ENCODE assay signal across 9 mouse cellular contexts in the genomic region with DNA sequence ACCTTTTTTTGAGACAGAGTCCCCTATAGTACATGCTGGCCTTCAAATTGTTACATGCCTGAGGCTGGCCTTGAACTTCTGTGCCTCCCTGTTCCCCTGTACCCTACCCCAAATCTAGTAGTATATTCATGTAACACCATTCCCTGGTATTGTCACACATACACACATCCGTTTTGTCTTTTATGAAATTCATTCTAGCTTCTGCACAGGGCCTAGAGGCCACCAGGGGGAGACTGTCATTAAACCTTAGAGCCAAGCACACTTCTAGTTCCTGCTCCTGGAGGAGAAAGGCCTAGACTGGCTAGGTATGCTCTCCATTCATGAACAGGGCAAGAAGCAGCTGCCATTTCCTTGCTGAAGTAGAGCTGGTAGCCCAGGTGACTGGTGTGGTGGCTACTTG. TPM values are rescaled to one million over a fixed set of nuclear protein-coding genes. Genes with fewer than 3 reads are reported as not detected.
DNase-seq lines count a peak whose midpoint lies in the region; ATAC-seq and TF ChIP-seq lines count a peak whose summit lies in the region.
"Had no signal": no experiment of that assay in that cellular context is flagged by ENCODE, and none has a peak within 500 bp of the region (broad histone marks: within the 10 kb centered on the region; RNA-seq: fewer than 3 reads in every experiment).

No protein-coding gene starts in this region.

- no peak overlapping the region for H3K4me3 ChIP-seq in heart, adult 2 months
- no peak overlapping the region for H3K4me3 ChIP-seq in heart, embryonic 11.5 days (ENCODE audit: low read depth, low read length)
- no peak overlapping the region for H3K4me3 ChIP-seq in lung, postnatal 0 days (ENCODE audit: low read depth, low read length)
- H3K4me3 ChIP-seq in limb, embryonic 10.5 days, result no peak overlapping the region
- H3K4me3 ChIP-seq in intestine, embryonic 15.5 days (replicated peaks), result no peak overlapping the region
- H3K4me3 ChIP-seq: stomach, embryonic 15.5 days had no signal

- no peak overlapping the region for H3K4me2 ChIP-seq in heart, embryonic 11.5 days
- H3K4me2 ChIP-seq in lung, postnatal 0 days (replicated peaks; ENCODE audit: low read depth, low read length), result no peak overlapping the region
- no peak overlapping the region for H3K4me2 ChIP-seq in intestine, embryonic 15.5 days (replicated peaks)
- H3K4me2 ChIP-seq: stomach, embryonic 15.5 days had no signal

- H3K27me3 ChIP-seq in heart, adult 2 months (ENCODE audit: control insufficient read depth, insufficient read depth, low read length), result no peaks in the 10 kb centered on the region
- H3K27me3 ChIP-seq in heart, embryonic 11.5 days (ENCODE audit: control insufficient read depth, insufficient read depth, low read length), result no peaks in the 10 kb centered on the region
- no peaks in the 10 kb centered on the region for H3K27me3 ChIP-seq in lung, postnatal 0 days (replicated peaks; ENCODE audit: insufficient read depth, low read length)
- H3K27me3 ChIP-seq in limb, embryonic 10.5 days (ENCODE audit: low read depth, poor library complexity, severe bottlenecking), result no peaks in the 10 kb centered on the region
- no peaks in the 10 kb centered on the region for H3K27me3 ChIP-seq in intestine, embryonic 15.5 days (replicated peaks)
- H3K27me3 ChIP-seq: stomach, embryonic 15.5 days had no signal

- no peaks in the 10 kb centered on the region for H3K36me3 ChIP-seq in heart, adult 2 months (ENCODE audit: control insufficient read depth, insufficient read depth, low read length)
- H3K36me3 ChIP-seq in heart, embryonic 11.5 days (ENCODE audit: control insufficient read depth, insufficient read depth, low read length), result no peaks in the 10 kb centered on the region
- no peaks in the 10 kb centered on the region for H3K36me3 ChIP-seq in lung, postnatal 0 days (ENCODE audit: insufficient read depth, low read length)
- peaks cover 10% of the 10 kb centered on the region for H3K36me3 ChIP-seq in limb, embryonic 10.5 days
- H3K36me3 ChIP-seq in intestine, embryonic 15.5 days, result no peaks in the 10 kb centered on the region
- H3K36me3 ChIP-seq: stomach, embryonic 15.5 days had no signal

- no peak for TF ChIP-seq EP300 in heart, adult 2 months (IDR thresholded peaks at IDR 0.05; ENCODE audit: insufficient read depth, low read depth, low read length)
- no peak for TF ChIP-seq EP300 in lung, postnatal 0 days (IDR thresholded peaks at IDR 0.05)

- whole genome bisulfite sequencing in heart, adult 2 months, result 76% methylated on average over 1 of the region's 1 CpGs
- 69% methylated on average over 1 of the region's 1 CpGs for WGBS in heart, embryonic 11.5 days (ENCODE audit: insufficient replicate concordance)
- WGBS in lung, postnatal 0 days, result 48% methylated on average over 1 of the region's 1 CpGs
- 82% methylated on average over 1 of the region's 1 CpGs for WGBS in limb, embryonic 10.5 days
- WGBS in intestine, embryonic 15.5 days, result 67% methylated on average over 1 of the region's 1 CpGs

- TF ChIP-seq CTCF in heart, adult 2 months (IDR thresholded peaks at IDR 0.05), result peak; percentile 57
- peak; percentile 64 for TF ChIP-seq CTCF in lung, postnatal 0 days (IDR thresholded peaks at IDR 0.05)

- H3K4me1 ChIP-seq in heart, adult 2 months (ENCODE audit: control insufficient read depth, insufficient read depth, low read length), result peaks cover 2% of the 10 kb centered on the region
- peaks cover 7% of the 10 kb centered on the region for H3K4me1 ChIP-seq in heart, embryonic 11.5 days (ENCODE audit: control insufficient read depth, insufficient read depth, low read length)
- H3K4me1 ChIP-seq in lung, postnatal 0 days (ENCODE audit: insufficient read depth, low read depth, low read length), result no peaks in the 10 kb centered on the region; the same call in 1 of the 2 replicates
- peaks cover 19% of the 10 kb centered on the region for H3K4me1 ChIP-seq in limb, embryonic 10.5 days
- peaks cover 6% of the 10 kb centered on the region; the same call in 1 of the 2 replicates for H3K4me1 ChIP-seq in intestine, embryonic 15.5 days (replicated peaks)

- TF ChIP-seq POLR2A in heart, adult 2 months (IDR thresholded peaks at IDR 0.05; ENCODE audit: insufficient read depth, low read depth, low read length), result no peak

- H3K9ac ChIP-seq in heart, adult 2 months (ENCODE audit: low read depth, low read length), result no peak overlapping the region
- no peak overlapping the region for H3K9ac ChIP-seq in heart, embryonic 11.5 days (ENCODE audit: low read depth, low read length)
- no peak overlapping the region for H3K9ac ChIP-seq in lung, postnatal 0 days (replicated peaks; ENCODE audit: low read depth)
- H3K9ac ChIP-seq in intestine, embryonic 15.5 days, result no peak overlapping the region
- H3K9ac ChIP-seq: stomach, embryonic 15.5 days had no signal

- DNase-seq in heart, adult 2 months, result no peak
- peak; percentile 64 for DNase-seq in A20 (ENCODE audit: low read depth, low spot score)
- DNase-seq in ZHBTc4 (ENCODE audit: low read depth, low spot score), result peak; percentile 88
- DNase-seq in lung, postnatal 0 days (ENCODE audit: low spot score), result peak; percentile 47
- DNase-seq in limb, embryonic 10.5 days (ENCODE audit: low spot score), result no peak
- no peak for DNase-seq in heart, adult 9 months (ENCODE audit: low spot score in 2 of 2)

- no peak for ATAC-seq in heart, embryonic 11.5 days (replicated peaks; ENCODE audit: insufficient number of reproducible peaks, low FRiP score, low TSS enrichment)
- no peak for ATAC-seq in lung, postnatal 0 days
- ATAC-seq in intestine, embryonic 15.5 days, result no peak

- intact Hi-C loops in heart, adult 2 months (cut with DNase I), result no loop called here

- H3K27ac ChIP-seq in heart, adult 2 months, result no peak overlapping the region
- no peak overlapping the region for H3K27ac ChIP-seq in heart, embryonic 11.5 days (ENCODE audit: low read depth, low read length)
- H3K27ac ChIP-seq in lung, postnatal 0 days (ENCODE audit: low read length), result no peak overlapping the region
- H3K27ac ChIP-seq in limb, embryonic 10.5 days, result no peak overlapping the region
- no peak overlapping the region for H3K27ac ChIP-seq in intestine, embryonic 15.5 days
- H3K27ac ChIP-seq: stomach, embryonic 15.5 days had no signal

- H3K9me3 ChIP-seq in heart, embryonic 11.5 days (replicated peaks; ENCODE audit: control insufficient read depth, low read length), result no peaks in the 10 kb centered on the region
- no peaks in the 10 kb centered on the region for H3K9me3 ChIP-seq in lung, postnatal 0 days (ENCODE audit: low read length)
- H3K9me3 ChIP-seq in limb, embryonic 10.5 days (replicated peaks), result no peaks in the 10 kb centered on the region
- no peaks in the 10 kb centered on the region for H3K9me3 ChIP-seq in intestine, embryonic 15.5 days
- H3K9me3 ChIP-seq: stomach, embryonic 15.5 days had no signal

- no peaks in the 10 kb centered on the region for H3K79me2 ChIP-seq in heart, adult 2 months (replicated peaks; ENCODE audit: control insufficient read depth, insufficient read depth, low read length)

RNA-seq across cellular contexts. Expression of a gene that starts 27.0 kb away (rescaled TPM):
- total RNA-seq in heart, adult 2 months (2021), result 10 to 100 TPM; 78.3 to 92.2 TPM
- polyA plus RNA-seq in heart, adult 2 months (2012; rRNA removed), result 22.6 and 42.4 TPM in 2 replicates
- polyA plus RNA-seq in heart, embryonic 11.5 days (2014; fragmentation: Nextera tagmentation; extraction: Ambion mirVana), result 178 and 179 TPM in 2 replicates
- 92.6 TPM in 2 replicates for polyA plus RNA-seq in lung, postnatal 0 days (2015; fragmentation: Nextera tagmentation; extraction: Ambion mirVana)
- polyA plus RNA-seq in limb, embryonic 10.5 days (2016; fragmentation: Nextera tagmentation; extraction: Ambion mirVana), result 229 and 240 TPM in 2 replicates
- 158 and 168 TPM in 2 replicates for polyA plus RNA-seq in intestine, embryonic 15.5 days (2015; fragmentation: Nextera tagmentation; extraction: Ambion mirVana)

RNA-seq across cellular contexts. Expression of a gene that starts 35.8 kb away (rescaled TPM):
- 10 to 100 TPM; 66.4 to 68.1 TPM for total RNA-seq in heart, adult 2 months (2021)
- polyA plus RNA-seq in heart, adult 2 months (2012; rRNA removed), result 22.7 and 39.4 TPM in 2 replicates
- polyA plus RNA-seq in heart, embryonic 11.5 days (2014; fragmentation: Nextera tagmentation; extraction: Ambion mirVana), result 9.7 and 10.9 TPM in 2 replicates
- polyA plus RNA-seq in lung, postnatal 0 days (2015; fragmentation: Nextera tagmentation; extraction: Ambion mirVana), result 16.3 and 22.2 TPM in 2 replicates
- polyA plus RNA-seq in limb, embryonic 10.5 days (2016; fragmentation: Nextera tagmentation; extraction: Ambion mirVana), result 31.6 and 37.1 TPM in 2 replicates
- 13.3 and 14.2 TPM in 2 replicates for polyA plus RNA-seq in intestine, embryonic 15.5 days (2015; fragmentation: Nextera tagmentation; extraction: Ambion mirVana)

RNA-seq across cellular contexts. Expression of a gene that starts 41.5 kb away (rescaled TPM):
- total RNA-seq in heart, adult 2 months (2021), result 10 to 100 TPM; 26.2 to 26.4 TPM
- 9.0 and 10.8 TPM in 2 replicates for polyA plus RNA-seq in heart, adult 2 months (2012; rRNA removed)
- 18.1 and 20.1 TPM in 2 replicates for polyA plus RNA-seq in heart, embryonic 11.5 days (2014; fragmentation: Nextera tagmentation; extraction: Ambion mirVana)
- polyA plus RNA-seq in lung, postnatal 0 days (2015; fragmentation: Nextera tagmentation; extraction: Ambion mirVana), result 8.4 and 9.9 TPM in 2 replicates
- polyA plus RNA-seq in limb, embryonic 10.5 days (2016; fragmentation: Nextera tagmentation; extraction: Ambion mirVana), result 23.7 and 24.8 TPM in 2 replicates
- polyA plus RNA-seq in intestine, embryonic 15.5 days (2015; fragmentation: Nextera tagmentation; extraction: Ambion mirVana), result 16.0 and 17.0 TPM in 2 replicates

Comparison
In these comparisons a context has a peak if more than half of its experiments do, and no peak if none do; other contexts are left out.
1. DNase-seq: peak in A20 (single experiment), ZHBTc4 (single experiment) and lung, postnatal 0 days (single experiment); none in heart, adult 2 months (0 of 2), limb, embryonic 10.5 days (single experiment) and heart, adult 9 months (0 of 2).